Mouse (Mus musculus) erythroblast, embryonic 14.5 days (primary cell): ENCODE results near the gene Chil3.

ENCODE experiments used
- GATA1 ChIP-seq: IDR thresholded peaks from 2 replicates; pipeline ENCODE4 v1.6.1; 2012; ENCODE audit warnings: low read length, inconsistent platforms, mixed read lengths
- TAL1 ChIP-seq: IDR thresholded peaks from 3 replicates; pipeline ENCODE4 v1.6.1; 2012; ENCODE audit warnings: low read length, inconsistent platforms, mixed read lengths

- TF ChIP-seq GATA1: no peak
- TF ChIP-seq TAL1: no peak
These were observed 40.4 kb downstream of the Chil3 start for GRCm38 (mm10) chr3:106126999-106127398.
